Mouse (Mus musculus): ENCODE measurements around the gene Bicd2.

The Bicd2 gene

DNA sequence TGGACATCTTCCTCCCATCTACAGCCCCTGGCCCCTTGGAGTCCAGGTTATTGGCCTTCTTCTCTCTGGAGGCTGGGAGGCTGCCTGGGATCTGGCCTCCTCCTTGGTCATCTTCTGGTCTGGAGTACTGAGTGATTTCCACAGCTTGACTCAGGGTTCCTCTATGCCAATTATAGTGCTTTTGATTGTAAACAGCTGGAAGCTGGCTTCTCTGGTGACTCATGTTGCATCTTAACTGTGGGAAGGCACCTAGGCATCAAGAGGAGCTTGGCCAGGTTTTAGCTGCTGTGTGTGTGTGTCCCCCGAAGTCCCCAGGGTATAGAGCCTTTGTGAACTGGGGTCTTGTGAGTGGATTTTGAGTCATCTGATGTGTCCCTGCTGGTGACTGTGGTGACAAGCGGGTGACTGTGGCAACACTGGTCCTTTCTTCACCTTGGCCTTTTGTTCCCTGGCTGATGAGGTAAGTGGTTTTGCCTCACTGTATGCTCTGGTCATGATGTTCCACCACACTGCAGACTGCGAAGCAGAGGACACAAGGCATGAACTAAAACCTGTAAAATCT, 53.6 kb downstream of the Bicd2 start:
- DNase-seq (ENCODE audit: inconsistent age in 2 of 2, low spot score in 1 of 2): peak; percentile 69 to 82

GRCm38 (mm10) chr13:49396798-49397197, 55.4 kb downstream of the Bicd2 start:
- peak in 1 of 2 experiments; percentile 55 for DNase-seq (ENCODE audit: inconsistent age in 2 of 2, low spot score in 1 of 2)

GRCm38 (mm10) chr13:49398191-49398590, 56.8 kb downstream of the Bicd2 start:
- DNase-seq (ENCODE audit: inconsistent age in 2 of 2, low spot score in 1 of 2): no peak

GRCm38 (mm10) chr13:49400139-49400538, 58.8 kb downstream of the Bicd2 start:
- DNase-seq (ENCODE audit: inconsistent age in 2 of 2, low spot score in 1 of 2): peak in 1 of 2 experiments; percentile 54

GRCm38 (mm10) chr13:49402628-49403027, 61.2 kb downstream of the Bicd2 start:
- DNase-seq (ENCODE audit: inconsistent age in 2 of 2, low spot score in 1 of 2): no peak

DNA sequence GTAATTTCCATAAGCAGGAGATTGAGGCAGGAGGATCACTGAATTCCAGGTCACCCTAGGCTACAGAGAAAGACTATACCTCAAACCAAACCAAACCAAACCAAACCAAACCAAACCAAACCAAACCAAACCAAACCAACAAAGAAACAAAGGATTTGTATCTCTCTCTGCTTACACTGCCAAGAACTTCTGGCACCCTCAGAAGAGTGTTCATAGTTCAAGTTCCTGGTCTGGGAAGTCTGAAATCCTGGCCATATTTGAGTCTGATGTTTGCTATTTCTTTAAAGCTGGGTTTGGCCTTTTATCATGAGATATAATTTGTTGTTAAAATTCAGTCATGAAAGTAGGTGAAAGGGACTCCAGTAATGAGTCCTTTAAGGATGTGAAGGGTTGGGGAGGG, 66.4 kb downstream of the Bicd2 start:
- no peak for DNase-seq (ENCODE audit: inconsistent age in 2 of 2, low spot score in 1 of 2)

DNA sequence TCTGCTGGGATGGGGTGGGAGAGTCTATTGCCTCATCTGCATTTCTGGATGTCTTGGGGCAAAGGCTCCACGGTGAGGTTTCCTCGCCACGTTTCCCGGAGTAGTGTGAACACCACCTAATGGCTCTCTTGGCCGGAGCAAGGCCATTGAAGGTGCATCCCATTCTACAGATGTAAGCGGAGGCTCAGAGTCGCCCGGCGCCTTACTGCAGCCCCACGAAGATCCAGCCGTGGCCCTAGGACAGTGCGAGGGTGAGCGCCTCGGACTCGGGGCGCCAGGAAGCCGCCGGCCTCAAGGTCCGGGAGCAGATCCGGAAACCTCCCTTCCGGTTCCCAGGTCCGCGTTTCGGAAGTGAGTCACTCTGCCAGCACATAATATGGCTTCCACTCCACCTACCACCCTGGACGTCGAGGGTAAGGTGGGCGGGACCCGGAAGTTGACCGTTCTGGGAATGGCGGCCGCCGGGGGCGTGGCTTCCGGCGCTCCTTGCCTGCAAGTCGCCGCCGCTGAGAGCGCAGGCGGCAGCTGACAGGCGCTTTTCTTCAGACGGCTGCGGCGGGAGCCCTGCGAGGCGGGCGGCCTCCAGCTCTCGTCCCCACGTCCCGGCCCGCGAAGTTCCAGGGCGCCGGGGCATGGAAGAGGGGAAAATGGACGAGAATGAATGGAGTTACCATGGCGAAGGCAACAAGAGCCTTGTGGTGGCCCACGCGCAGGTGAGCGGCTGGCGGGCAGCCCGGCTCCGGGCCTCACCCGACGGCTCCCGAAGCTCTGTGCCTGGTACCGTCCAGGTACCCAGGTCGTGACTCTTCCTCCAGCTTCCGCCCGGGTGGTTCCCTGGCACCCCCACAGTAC, 79.6 kb downstream of the Bicd2 start, which contains the start of gene Ippk:
Ippk (plus strand) TSS at position 496 of the 852 bp plus-strand sequence.
- DNase-seq (ENCODE audit: inconsistent age in 2 of 2, low spot score in 1 of 2): peak; percentile 99

DNA sequence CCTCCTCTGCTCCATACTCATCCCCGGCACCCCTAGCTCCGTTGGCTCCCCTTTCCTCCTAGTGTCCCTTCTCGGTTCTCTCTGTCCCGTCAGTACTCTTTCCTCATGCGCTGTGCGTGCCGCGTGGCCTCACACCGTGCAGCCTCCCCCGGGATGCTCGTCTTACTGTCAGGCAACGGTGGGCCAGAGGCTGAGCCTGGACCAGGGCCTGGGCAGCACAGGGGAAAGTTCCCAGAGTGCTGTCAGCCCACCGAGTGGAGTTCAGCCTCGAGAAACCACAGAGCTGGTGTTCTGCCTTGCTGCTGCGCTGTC, 80.2 kb downstream of the Bicd2 start:
- DNase-seq (ENCODE audit: inconsistent age in 2 of 2, low spot score in 1 of 2): no peak

DNA sequence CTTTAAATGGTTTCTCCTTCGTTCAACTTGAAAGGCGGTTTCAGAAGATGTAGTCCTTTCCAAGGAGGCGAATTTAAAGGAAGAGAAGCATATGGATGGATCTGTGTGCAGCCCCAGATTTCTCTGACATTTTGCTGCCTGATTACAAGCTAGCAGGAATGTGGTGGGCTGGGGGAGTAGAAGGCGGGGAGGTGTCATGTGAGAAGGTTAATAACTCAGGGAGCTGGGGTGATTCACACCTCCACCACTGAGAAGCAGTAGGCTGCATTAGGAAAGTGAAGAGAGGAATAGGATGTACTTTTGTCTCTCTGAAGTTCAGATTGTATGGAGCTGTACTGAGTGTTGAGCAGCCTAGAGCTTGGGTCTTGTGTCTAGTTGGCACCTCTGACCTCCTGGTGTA, 80.6 kb downstream of the Bicd2 start:
- peak in 1 of 2 experiments; percentile 61 for DNase-seq (ENCODE audit: inconsistent age in 2 of 2, low spot score in 1 of 2)

GRCm38 (mm10) chr13:49426736-49427135, 85.4 kb downstream of the Bicd2 start:
- DNase-seq (ENCODE audit: inconsistent age in 2 of 2, low spot score in 1 of 2): peak; percentile 83 to 90

- no peak for DNase-seq (ENCODE audit: inconsistent age in 2 of 2, low spot score in 1 of 2)
These were observed 86.8 kb downstream of the Bicd2 start for GRCm38 (mm10) chr13:49428042-49428675.

DNA sequence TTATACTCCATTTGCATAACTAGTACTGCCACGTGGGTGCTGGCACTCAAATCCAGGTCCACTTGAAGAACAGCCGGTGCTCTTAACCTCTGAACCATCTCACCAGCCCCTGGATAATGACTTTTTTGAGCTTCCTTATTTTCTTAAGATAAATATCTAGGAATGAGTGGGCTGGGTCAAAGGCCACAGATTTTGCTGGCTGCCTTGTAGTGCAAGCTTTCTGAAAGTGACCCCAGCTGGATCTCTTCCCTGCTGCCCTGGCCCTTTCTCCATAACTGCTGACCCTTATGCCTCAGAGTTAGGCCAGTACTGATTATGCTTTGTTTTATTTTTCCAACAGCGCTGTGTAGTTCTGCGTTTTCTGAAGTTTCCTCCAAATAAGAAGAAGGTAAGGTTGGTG, 89.1 kb downstream of the Bicd2 start:
- DNase-seq (ENCODE audit: inconsistent age in 2 of 2, low spot score in 1 of 2): no peak

- DNase-seq (ENCODE audit: inconsistent age in 2 of 2, low spot score in 1 of 2): no peak
These were observed 92.1 kb downstream of the Bicd2 start for GRCm38 (mm10) chr13:49433268-49434029.

DNA sequence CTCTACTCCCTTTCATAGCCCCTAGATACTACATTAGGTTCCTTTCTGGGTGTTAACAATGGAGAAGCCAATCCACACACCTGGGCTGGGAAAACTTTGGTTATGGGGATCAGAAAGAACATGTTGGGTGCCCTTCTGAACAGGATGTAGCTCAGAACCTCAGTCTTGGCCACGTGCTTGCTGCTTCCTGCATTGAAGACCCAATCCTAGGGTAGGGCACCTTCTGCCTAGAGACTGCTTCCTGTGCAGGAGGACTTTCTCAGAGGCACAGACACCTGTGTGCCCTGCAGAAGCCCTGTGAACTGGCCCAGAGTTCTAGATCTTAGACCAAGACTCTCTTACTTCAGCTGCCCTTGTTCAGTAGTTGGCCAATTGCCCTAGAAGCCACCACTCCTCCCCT, 94.4 kb downstream of the Bicd2 start:
- DNase-seq (ENCODE audit: inconsistent age in 2 of 2, low spot score in 1 of 2): no peak

DNA sequence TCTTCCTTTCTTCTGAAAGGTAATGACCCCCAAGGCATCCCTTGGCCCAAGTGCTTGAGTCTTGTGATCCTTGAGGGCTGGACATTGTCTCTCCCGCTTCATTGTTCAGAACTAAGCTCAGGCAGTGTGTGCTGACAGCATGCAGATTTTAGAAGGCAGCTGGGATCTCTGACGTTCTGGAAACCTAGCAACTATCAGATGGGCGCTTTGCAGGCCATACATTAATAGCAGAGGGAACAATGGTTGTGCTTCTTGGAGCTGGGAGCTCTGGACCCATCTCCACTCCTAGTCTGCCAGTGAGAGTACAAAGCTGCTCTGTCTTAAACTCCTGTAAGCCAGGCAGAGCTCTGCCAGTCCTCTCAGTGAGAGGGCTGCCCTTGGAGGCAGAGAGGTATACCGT, 94.8 kb downstream of the Bicd2 start:
- no peak for DNase-seq (ENCODE audit: inconsistent age in 2 of 2, low spot score in 1 of 2)

Data from adrenal gland, adult (tissue).